Mouse (Mus musculus) C2C12 (cell line): ENCODE measurements around the gene Ski.

Source experiments
- CEBPB ChIP-seq: IDR thresholded peaks from one replicate; pipeline ENCODE4 v1.6.1; 2011; ENCODE audit warnings: low read depth, mild to moderate bottlenecking, control low read depth, moderate library complexity
- CTCF ChIP-seq: IDR thresholded peaks from one replicate; pipeline ENCODE4 v1.5.1; 2011; ENCODE audit not compliant: control insufficient read depth, insufficient read depth, insufficient read length
- MAX ChIP-seq: IDR thresholded peaks from one replicate; pipeline ENCODE4 v1.6.1; 2011; ENCODE audit warnings: mild to moderate bottlenecking, control low read depth
- MYOD1 ChIP-seq: IDR thresholded peaks from one replicate; pipeline ENCODE4 v1.6.1; 2011; ENCODE audit warnings: low read depth; ENCODE audit not compliant: control insufficient read depth, insufficient read length
- MYOG ChIP-seq: IDR thresholded peaks from one replicate; pipeline ENCODE4 v1.6.1; 2011; ENCODE audit not compliant: control insufficient read depth, insufficient read length; ENCODE audit errors: extremely low read depth
- USF1 ChIP-seq: IDR thresholded peaks from one replicate; pipeline ENCODE4 v1.6.1; 2011; ENCODE audit warnings: low read depth, mild to moderate bottlenecking, control low read depth, moderate library complexity

DNA sequence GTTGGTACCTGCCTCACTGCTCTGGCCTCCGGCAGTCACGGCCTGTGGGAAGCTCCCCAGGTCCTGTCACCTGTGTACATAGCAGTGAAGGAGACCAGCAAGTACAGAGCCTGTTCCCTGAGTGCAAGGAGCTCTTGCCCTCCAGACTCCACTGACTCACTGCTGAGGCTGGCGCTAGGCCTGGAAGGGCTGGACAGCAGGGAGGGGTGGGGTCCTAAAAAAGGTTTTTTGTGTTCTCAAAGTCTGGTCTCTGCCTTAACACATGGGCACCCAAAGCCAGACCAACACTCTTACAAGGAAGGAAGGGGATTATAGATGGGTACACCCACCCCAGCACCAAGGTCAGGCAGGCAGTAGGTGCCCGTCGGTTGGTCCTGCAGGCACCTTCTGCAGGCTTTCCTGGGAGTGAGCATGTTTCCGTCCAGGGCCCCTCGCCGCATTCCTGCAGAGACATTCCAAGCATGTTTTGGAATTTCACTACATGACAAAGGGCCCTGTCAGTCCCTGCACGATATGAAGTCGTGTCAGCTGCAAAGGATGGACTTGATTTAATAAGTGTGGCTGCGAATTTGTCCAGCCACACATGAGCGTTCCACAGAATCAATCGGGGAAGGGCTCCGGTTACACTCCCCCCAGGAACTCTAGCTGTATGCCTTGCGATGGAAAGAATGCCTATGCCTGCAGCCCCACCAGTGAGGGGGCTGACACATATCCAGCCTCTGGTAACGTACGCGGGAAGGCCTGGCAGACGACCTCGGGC lies 88.6 kb downstream of the Ski start:
- TF ChIP-seq CTCF = no peak
- peak; percentile 30 for TF ChIP-seq MYOD1
- peak; percentile 34 for TF ChIP-seq MAX
- TF ChIP-seq MYOG = no peak
- TF ChIP-seq USF1 = no peak
- TF ChIP-seq CEBPB = no peak
